Mouse (Mus musculus) kidney, adult 2 months (tissue): ENCODE results near the gene Kiz. TPM values are rescaled to one million over a fixed set of nuclear protein-coding genes. Genes with fewer than 3 reads are reported as not detected.
A peak's percentile ranks its signal among the peaks of the same experiment; 100 is the strongest.

Experiments used
- DNase-seq: peaks from one replicate; pipeline ENCODE4 v3.0.0; 2021
- H3K27ac ChIP-seq: fragments of 200-500 bp; 2 replicates; pipeline ENCODE4 v1.5.1; 2012; ENCODE audit warnings: low read depth, low read length, control low read depth, inconsistent platforms; ENCODE audit not compliant: insufficient read depth
- H3K27me3 ChIP-seq: fragments of 200-500 bp; replicated peaks from 2 replicates; pipeline ENCODE4 v1.6.1; 2012; ENCODE audit warnings: mild to moderate bottlenecking, moderate library complexity, low read length, inconsistent platforms; ENCODE audit not compliant: control insufficient read depth, insufficient read depth
- H3K36me3 ChIP-seq: fragments of 200-500 bp; 2 replicates; pipeline ENCODE4 v1.6.1; 2012; ENCODE audit warnings: mild to moderate bottlenecking, moderate library complexity, low read length, inconsistent platforms; ENCODE audit not compliant: control insufficient read depth, insufficient read depth
- H3K4me1 ChIP-seq: fragments of 200-500 bp; 2 replicates; pipeline ENCODE4 v1.6.1; 2011; ENCODE audit warnings: low read length; ENCODE audit not compliant: control insufficient read depth, insufficient read depth
- H3K4me3 ChIP-seq: fragments of 200-500 bp; 2 replicates; pipeline ENCODE4 v1.5.1; 2011; ENCODE audit warnings: mild to moderate bottlenecking, low read depth, low read length, control low read depth; ENCODE audit not compliant: insufficient read depth
- CTCF ChIP-seq: fragments of 200-500 bp; conservative IDR thresholded peaks from 2 replicates; pipeline ENCODE4 v1.5.1; 2011; ENCODE audit warnings: low read depth, mild to moderate bottlenecking, control low read depth, low read length, moderate library complexity, mixed read lengths; ENCODE audit not compliant: insufficient read depth, insufficient read length
- POLR2A ChIP-seq: fragments of 200-500 bp; IDR thresholded peaks from one replicate; pipeline ENCODE4 v1.6.1; 2011; ENCODE audit warnings: low read depth, low read length, control low read depth
- WGBS: fragments of 180-500 bp; shearing (Covaris S2); methylation state at CpG from one replicate; pipeline ENCODE4 v1.1.7; 2018; 5-methylcytosine and 5-hydroxymethylcytosine counted together
- polyA plus RNA-seq: library from polyadenylated mRNA; depleted of rRNA; stranded (reverse); fragments of >200 nt; gene quantifications from 2 replicates; pipeline ENCODE4 v1.2.3, GENCODE M21; 2012; rRNA removed

Gene Kiz
- polyA plus RNA-seq, 1 experiment: 11.5 TPM

DNA sequence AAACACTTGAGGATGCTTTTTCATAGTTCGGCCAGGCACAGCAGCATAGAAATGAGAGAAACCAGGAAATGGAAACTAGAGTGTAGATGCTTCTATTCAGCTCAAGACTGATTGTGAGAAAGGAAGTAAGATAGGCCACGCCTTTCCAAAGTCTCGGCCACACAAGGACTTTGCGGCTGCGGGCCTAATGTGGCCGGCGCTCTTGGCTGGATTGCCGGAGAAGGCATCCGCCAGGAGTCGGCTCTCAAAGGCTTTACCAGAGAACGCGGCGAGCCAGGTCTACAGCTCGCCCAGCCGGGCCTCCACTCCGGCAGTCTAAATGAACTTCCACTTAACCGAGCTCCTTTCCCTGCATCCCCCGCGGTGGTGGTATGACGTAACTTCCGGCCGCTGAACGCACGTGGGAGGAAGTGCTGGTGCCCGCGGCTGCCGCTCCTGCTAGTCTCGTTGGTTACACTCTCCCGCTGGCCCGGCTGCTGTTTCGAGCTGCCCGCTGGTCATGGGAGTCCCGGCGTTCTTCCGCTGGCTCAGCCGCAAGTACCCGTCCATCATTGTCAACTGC lies 157.0 kb downstream of the Kiz start, which contains the start of gene Xrn2:
Xrn2 (plus strand) TSS at position 374 of the 562 bp plus-strand sequence.
- peaks cover 11% of the 10 kb centered on the region for H3K4me1 ChIP-seq
- WGBS: under 1% methylated on average over 37 of the region's 37 CpGs
- H3K27ac ChIP-seq: peak within 1 kb of the TSS; percentile 97
- H3K36me3 ChIP-seq: no peaks in the 10 kb centered on the region
- DNase-seq: peak; percentile 97
- peak within 1 kb of the TSS; percentile 95 for H3K4me3 ChIP-seq
- no peaks in the 10 kb centered on the region for H3K27me3 ChIP-seq
- no peak for TF ChIP-seq CTCF
- TF ChIP-seq POLR2A: peak; percentile 15

DNA sequence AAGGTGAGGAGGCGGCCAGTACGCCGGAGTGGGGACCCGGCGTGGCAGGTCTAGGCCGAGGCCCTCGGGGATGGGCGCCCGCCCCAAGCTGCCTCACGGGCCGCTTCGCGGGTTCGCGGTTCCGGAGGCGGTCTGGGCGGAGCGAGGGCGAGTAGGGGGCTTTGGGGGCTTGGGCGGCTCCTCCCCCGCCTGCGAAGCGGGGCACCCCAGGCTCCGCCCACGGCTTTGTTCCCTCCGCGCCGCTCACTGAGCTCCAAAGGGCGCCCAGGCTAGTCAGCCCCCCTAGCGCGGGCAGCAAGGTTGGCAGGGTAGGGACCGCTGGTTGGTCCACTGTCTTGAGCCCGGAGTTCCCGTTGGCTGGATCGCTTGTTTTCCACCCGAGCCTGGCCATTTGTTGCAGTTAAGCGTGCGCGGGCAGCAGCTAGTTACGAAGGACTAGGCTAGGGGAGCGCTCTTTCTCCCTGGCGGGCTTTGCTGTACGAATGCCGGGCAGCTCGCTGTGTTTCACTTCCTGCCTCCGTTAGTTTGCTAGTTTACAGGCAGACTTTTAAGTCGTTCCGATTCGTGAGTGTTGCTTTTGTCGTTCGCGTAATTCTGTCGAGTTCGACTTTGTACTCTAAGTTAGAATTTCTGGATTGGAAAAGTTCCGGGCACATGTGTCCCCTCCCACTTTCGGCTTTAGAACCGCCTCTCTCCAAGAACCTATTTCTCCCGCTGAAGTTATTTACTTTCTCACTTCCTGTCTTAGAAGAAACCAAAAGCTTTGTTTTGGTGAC lies 157.7 kb downstream of the Kiz start:
- Histone ChIP-seq H3K4me3 (peak overlapping the region; percentile 95), H3K4me1 (peaks cover 11% of the 10 kb centered on the region), H3K27me3 (no peaks in the 10 kb centered on the region), H3K36me3 (no peaks in the 10 kb centered on the region), H3K27ac (peak overlapping the region; percentile 97)
- under 1% methylated on average over 59 of the region's 59 CpGs for WGBS
- TF ChIP-seq CTCF (no peak), POLR2A (no peak)
- peak; percentile 86 for DNase-seq

GRCm38 (mm10) chr2:147014101-147014886 lies 158.6 kb downstream of the Kiz start:
- H3K4me3 ChIP-seq: peak overlapping the region; percentile 95
- no peaks in the 10 kb centered on the region for H3K27me3 ChIP-seq
- no peaks in the 10 kb centered on the region for H3K36me3 ChIP-seq
- DNase-seq: peak; percentile 37
- no peak for TF ChIP-seq CTCF
- TF ChIP-seq POLR2A: no peak
- WGBS: 12% methylated on average over 15 of the region's 15 CpGs
- peak overlapping the region; percentile 97; the same call in 1 of the 2 replicates for H3K27ac ChIP-seq
- H3K4me1 ChIP-seq: peaks cover 11% of the 10 kb centered on the region

Other genes with a start within 250 kb of the Kiz start
- 17.7 and 19.7 TPM in 2 replicates for gene Xrn2, start 157.1 kb downstream of the Kiz start, polyA plus RNA-seq
- not detected in 2 replicates for gene Nkx2-4, start 229.6 kb downstream of the Kiz start, polyA plus RNA-seq